Mouse (Mus musculus) embryonic facial prominence, embryonic 13.5 days (tissue): ENCODE data around the gene Grin2a. TPM values are rescaled to one million over a fixed set of nuclear protein-coding genes. Genes with fewer than 3 reads are reported as not detected.

Experiments used
- ATAC-seq: fragments of 200-750 bp; cut with Nextera tagmentation; 2 replicates; pipeline ENCODE4 v1.8.0; 2017; ENCODE audit warnings: low read depth; ENCODE audit not compliant: insufficient number of reproducible peaks, insufficient read depth, low FRiP score, low TSS enrichment
- H3K27ac ChIP-seq: fragments of 300-500 bp; sonication (generic); 2 replicates; pipeline ENCODE4 v1.5.1; 2015; ENCODE audit warnings: moderate library complexity, mild to moderate bottlenecking, inconsistent platforms
- H3K27me3 ChIP-seq: fragments of 300-500 bp; sonication (generic); 2 replicates; pipeline ENCODE4 v1.6.1; 2015; ENCODE audit warnings: mild to moderate bottlenecking, inconsistent platforms
- H3K36me3 ChIP-seq: fragments of 300-500 bp; sonication (generic); 2 replicates; pipeline ENCODE4 v1.6.1; 2015; ENCODE audit warnings: mild to moderate bottlenecking, inconsistent platforms
- H3K4me1 ChIP-seq: fragments of 300-500 bp; sonication (generic); 2 replicates; pipeline ENCODE4 v1.6.1; 2015; ENCODE audit warnings: inconsistent platforms
- H3K4me2 ChIP-seq: fragments of 300-500 bp; sonication (generic); 2 replicates; pipeline ENCODE4 v1.6.1; 2015; ENCODE audit warnings: moderate library complexity, mild to moderate bottlenecking, inconsistent platforms
- H3K4me3 ChIP-seq: fragments of 300-500 bp; sonication (generic); 2 replicates; pipeline ENCODE4 v1.5.1; 2015; ENCODE audit warnings: mild to moderate bottlenecking, inconsistent platforms
- H3K9ac ChIP-seq: fragments of 300-500 bp; sonication (generic); 2 replicates; pipeline ENCODE4 v1.6.1; 2015; ENCODE audit warnings: mild to moderate bottlenecking, inconsistent platforms
- H3K9me3 ChIP-seq: fragments of 300-500 bp; sonication (generic); 2 replicates; pipeline ENCODE4 v1.6.1; 2016; ENCODE audit warnings: inconsistent platforms
- WGBS: fragments of 180-500 bp; shearing (Covaris S2); methylation state at CpG from one replicate; pipeline ENCODE4 v1.1.7; 2015; ENCODE audit warnings: mixed read lengths; 5-methylcytosine and 5-hydroxymethylcytosine counted together
- polyA plus RNA-seq: library from polyadenylated mRNA; unstranded; fragments of >200 nt; fragmentation: Nextera tagmentation; extraction: Ambion mirVana; gene quantifications from 2 replicates; pipeline ENCODE4 v1.2.1, GENCODE M21; 2015

Grin2a gene
- polyA plus RNA-seq, 1 experiment from 2014 or later = 1.3 TPM

DNA sequence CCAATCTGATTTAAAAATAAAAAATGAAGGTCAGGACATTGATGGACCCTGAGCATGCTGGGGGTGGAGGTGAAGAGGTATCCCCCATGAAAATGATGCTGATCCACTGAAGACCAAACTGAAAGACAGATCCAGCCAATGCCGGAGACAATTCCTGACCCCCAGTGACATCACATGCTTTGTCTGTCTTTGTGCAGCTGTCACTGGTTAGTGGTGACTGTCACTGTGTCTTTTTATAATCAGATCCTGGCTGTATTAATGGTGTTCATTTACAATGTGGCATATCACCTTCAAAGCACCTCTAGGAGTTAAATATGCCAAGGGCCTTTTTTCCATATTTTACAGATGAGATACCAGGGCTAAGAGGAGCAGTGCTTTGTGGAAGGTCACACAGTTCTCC is 32.9 kb downstream of the Grin2a start:
- H3K27me3 ChIP-seq = no peaks in the 10 kb centered on the region
- no peaks in the 10 kb centered on the region for H3K4me1 ChIP-seq
- no peak for ATAC-seq
- H3K9me3 ChIP-seq = no peaks in the 10 kb centered on the region
- 86% methylated on average over 1 of the region's 1 CpGs for WGBS
- H3K4me2 ChIP-seq = no peak overlapping the region
- no peak overlapping the region for H3K27ac ChIP-seq
- no peaks in the 10 kb centered on the region for H3K36me3 ChIP-seq
- H3K4me3 ChIP-seq = no peak overlapping the region
- H3K9ac ChIP-seq = no peak overlapping the region

DNA sequence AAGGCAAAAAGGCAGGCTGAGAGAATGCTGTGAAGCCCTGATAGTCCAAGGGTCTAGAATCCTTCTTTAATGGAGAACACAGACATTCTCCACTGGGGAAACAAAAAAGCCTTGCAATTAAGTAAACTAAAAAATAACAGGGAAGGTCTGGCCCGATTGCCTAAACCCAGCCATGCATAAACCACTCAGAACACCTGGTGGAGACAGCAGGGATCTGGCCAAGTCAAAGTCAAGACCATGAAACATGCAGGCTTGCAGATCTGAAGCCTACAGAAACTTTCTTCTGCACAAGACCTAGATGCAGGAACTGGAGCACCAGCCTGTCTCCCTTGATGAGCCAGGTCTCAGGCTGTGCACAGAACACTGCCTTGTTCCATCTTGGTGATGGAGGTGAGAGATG is 36.0 kb downstream of the Grin2a start:
- H3K9me3 ChIP-seq = no peaks in the 10 kb centered on the region
- H3K9ac ChIP-seq = no peak overlapping the region
- no peak overlapping the region for H3K27ac ChIP-seq
- no peak overlapping the region for H3K4me2 ChIP-seq
- 55% methylated on average over 1 of the region's 1 CpGs for WGBS
- no peak overlapping the region for H3K4me3 ChIP-seq
- ATAC-seq = no peak
- H3K36me3 ChIP-seq = no peaks in the 10 kb centered on the region
- H3K4me1 ChIP-seq = no peaks in the 10 kb centered on the region
- H3K27me3 ChIP-seq = no peaks in the 10 kb centered on the region

DNA sequence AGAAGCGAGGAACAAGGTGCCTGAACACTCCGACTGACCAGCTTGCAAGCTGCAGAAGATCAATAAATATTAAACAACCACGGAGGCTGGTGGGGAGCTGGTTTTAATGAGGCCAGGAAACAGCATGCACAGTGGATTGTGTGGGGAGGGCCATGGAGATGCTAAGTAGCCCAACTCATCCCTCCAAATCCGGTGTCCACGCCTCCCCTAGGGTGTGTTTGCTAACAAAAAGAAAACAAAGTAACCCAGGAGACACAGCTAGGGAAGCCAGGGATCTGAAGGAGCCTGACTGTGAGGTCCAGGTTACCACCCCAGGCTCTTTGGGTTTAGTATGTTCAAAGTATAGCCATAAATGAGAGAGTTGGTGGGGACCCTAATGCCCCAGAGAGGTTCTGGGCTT is 41.1 kb downstream of the Grin2a start:
- H3K9ac ChIP-seq = no peak overlapping the region
- H3K4me1 ChIP-seq = no peaks in the 10 kb centered on the region
- no peak overlapping the region for H3K27ac ChIP-seq
- no peaks in the 10 kb centered on the region for H3K36me3 ChIP-seq
- H3K27me3 ChIP-seq = no peaks in the 10 kb centered on the region
- no peaks in the 10 kb centered on the region for H3K9me3 ChIP-seq
- H3K4me3 ChIP-seq = no peak overlapping the region
- no peak overlapping the region for H3K4me2 ChIP-seq
- 35% methylated on average over 5 of the region's 5 CpGs for WGBS
- no peak for ATAC-seq

DNA sequence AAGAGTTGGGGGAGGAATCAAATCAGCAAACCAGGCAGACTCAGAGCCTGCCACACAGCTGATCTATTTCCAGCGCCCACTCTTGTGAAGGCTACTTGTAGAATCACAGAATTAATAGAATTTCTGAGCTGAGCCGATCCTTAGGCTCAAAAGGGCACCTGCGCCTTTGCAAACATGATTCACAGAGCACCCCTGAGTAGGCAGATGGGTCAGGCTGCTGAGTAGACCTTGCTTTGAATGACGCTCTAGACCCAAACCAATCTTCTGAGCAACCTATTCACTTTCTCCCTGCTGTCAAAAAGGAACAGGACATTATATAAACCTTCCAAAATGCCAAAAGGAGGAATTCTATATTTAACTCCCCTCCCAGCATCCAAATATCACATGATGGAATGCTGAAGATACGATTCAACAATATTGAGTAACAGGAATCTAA is 41.9 kb downstream of the Grin2a start:
- Histone ChIP-seq H3K9me3 (no peaks in the 10 kb centered on the region), H3K4me1 (no peaks in the 10 kb centered on the region), H3K27ac (no peak overlapping the region), H3K9ac (no peak overlapping the region), H3K4me3 (no peak overlapping the region), H3K27me3 (no peaks in the 10 kb centered on the region), H3K36me3 (no peaks in the 10 kb centered on the region), H3K4me2 (no peak overlapping the region)
- no peak for ATAC-seq
- 80% methylated on average over 5 of the region's 5 CpGs for WGBS

DNA sequence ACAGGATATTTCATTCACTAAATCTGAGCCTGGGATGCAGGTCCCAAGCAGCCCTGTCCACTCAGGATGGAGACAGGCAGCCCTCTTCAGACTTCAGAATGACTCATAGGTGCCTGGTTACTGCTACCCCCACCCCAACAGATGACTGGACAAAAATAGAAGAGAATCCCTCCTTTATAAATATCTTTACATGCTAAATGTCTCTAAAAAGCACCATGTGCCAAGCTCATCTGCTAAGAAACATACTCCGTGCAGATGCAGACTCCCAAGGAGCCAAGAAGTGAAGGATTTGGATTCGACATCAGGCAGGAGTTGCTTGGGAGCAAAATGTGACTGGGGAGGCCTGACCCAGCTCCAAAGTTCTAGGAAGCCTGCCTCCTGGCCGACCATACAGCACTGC is 46.1 kb downstream of the Grin2a start:
- Histone ChIP-seq H3K9me3 (no peaks in the 10 kb centered on the region), H3K27ac (no peak overlapping the region), H3K4me3 (no peak overlapping the region), H3K36me3 (no peaks in the 10 kb centered on the region), H3K4me1 (no peaks in the 10 kb centered on the region), H3K4me2 (no peak overlapping the region), H3K9ac (no peak overlapping the region), H3K27me3 (no peaks in the 10 kb centered on the region)
- 74% methylated on average over 3 of the region's 3 CpGs for WGBS
- no peak for ATAC-seq

DNA sequence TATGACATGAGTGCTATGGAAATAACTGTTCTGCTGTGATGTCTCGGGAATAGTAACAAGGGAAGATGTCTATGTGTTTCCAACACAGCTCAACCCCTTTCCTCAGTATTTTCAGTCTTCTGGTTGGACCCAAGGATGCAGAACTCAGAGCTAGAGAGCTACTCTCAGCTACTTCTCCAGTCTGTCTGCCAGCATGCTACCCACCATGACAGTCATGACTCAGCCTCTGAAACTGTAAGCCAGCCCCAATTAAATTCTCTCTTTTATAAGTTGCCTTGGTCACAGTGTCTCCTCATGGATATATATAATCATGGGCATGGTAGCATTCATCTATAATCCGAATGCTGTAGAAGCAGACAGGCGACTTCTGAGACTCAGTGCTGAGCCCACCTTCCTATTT is 47.9 kb downstream of the Grin2a start:
- H3K27ac ChIP-seq = no peak overlapping the region
- no peak overlapping the region for H3K4me2 ChIP-seq
- H3K4me1 ChIP-seq = no peaks in the 10 kb centered on the region
- H3K9ac ChIP-seq = no peak overlapping the region
- H3K27me3 ChIP-seq = no peaks in the 10 kb centered on the region
- H3K9me3 ChIP-seq = no peaks in the 10 kb centered on the region
- no peak for ATAC-seq
- WGBS = 83% methylated on average over 3 of the region's 3 CpGs
- H3K4me3 ChIP-seq = no peak overlapping the region
- no peaks in the 10 kb centered on the region for H3K36me3 ChIP-seq

DNA sequence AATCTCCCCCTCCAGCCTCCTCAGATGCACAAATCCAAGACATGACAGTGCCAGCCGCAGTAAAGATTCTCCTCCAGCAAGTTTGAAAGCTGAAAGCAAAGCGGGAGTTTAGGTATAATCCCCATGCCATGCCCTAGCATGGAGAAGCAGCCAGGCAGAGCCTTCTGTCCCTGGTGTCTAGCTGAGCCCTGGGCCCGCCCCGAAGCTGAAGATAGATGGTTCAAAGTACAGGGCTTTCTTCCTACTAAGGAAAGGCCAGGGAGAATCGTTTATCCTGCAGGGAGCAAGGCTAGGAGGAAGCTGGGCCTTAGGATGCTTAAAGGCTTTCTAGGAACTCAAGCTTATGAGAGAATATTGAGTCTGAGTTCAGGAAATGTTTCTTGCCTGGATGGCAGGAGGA is 50.5 kb downstream of the Grin2a start:
- no peaks in the 10 kb centered on the region for H3K36me3 ChIP-seq
- no peak overlapping the region for H3K9ac ChIP-seq
- no peaks in the 10 kb centered on the region for H3K27me3 ChIP-seq
- no peaks in the 10 kb centered on the region for H3K9me3 ChIP-seq
- no peak overlapping the region for H3K4me3 ChIP-seq
- no peak overlapping the region for H3K4me2 ChIP-seq
- no peaks in the 10 kb centered on the region for H3K4me1 ChIP-seq
- ATAC-seq = no peak
- H3K27ac ChIP-seq = no peak overlapping the region
- WGBS = 69% methylated on average over 5 of the region's 5 CpGs

DNA sequence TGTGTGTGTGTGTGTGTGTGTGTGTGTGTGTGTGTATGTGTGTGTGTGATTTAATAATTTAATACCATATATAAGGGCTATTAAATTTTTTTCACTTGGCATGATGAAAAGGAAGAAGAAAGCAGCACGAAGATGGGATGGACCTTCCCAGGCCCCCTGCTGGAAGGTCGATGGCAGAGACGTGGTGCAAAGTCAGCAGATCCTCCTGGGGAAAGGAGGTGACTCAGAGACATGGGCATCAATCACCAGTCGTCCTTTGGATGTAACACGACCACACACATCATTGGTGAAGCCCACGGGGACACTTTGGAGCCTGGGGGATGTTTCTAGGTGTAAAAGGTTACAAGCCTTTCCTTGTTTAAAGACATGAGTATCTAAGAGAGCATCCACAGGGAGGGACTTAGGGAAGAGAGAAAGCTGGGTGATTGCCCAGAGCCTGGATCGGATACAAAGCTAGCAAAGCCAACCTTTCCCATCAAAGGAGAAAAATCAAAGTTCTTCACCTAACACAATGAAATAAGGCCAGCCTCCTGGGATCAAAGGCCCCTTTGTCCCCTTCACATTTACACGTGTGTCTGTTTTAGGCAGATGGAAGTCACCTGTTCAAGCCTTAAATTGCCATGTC is 53.9 kb downstream of the Grin2a start:
- Histone ChIP-seq H3K4me1 (no peaks in the 10 kb centered on the region), H3K36me3 (no peaks in the 10 kb centered on the region), H3K9ac (no peak overlapping the region), H3K4me3 (no peak overlapping the region), H3K4me2 (no peak overlapping the region), H3K9me3 (no peaks in the 10 kb centered on the region), H3K27ac (no peak overlapping the region), H3K27me3 (no peaks in the 10 kb centered on the region)
- 52% methylated on average over 8 of the region's 8 CpGs for WGBS
- no peak for ATAC-seq

DNA sequence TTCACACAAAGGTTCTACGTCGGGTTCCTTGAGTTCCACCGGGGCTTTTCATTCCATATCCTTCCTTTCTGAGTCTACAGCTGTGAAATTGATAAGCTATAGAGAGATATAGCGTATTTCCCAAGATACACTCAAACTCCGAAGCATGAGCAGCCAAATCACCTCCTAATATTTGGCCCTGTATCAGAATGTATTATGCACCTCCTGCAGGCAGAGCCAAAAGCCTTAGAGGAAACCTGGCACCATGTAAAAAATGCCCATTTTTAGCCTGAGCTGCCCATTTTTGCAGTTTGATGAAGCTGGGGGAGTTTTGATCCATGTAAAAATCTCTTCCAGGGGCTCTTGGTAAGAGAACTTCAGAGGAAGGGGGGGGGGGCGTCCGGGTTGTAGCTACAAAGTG is 54.6 kb downstream of the Grin2a start:
- no peaks in the 10 kb centered on the region for H3K4me1 ChIP-seq
- H3K4me2 ChIP-seq = no peak overlapping the region
- ATAC-seq = no peak
- H3K4me3 ChIP-seq = no peak overlapping the region
- no peak overlapping the region for H3K27ac ChIP-seq
- no peaks in the 10 kb centered on the region for H3K9me3 ChIP-seq
- H3K27me3 ChIP-seq = no peaks in the 10 kb centered on the region
- WGBS = 79% methylated on average over 7 of the region's 7 CpGs
- no peak overlapping the region for H3K9ac ChIP-seq
- no peaks in the 10 kb centered on the region for H3K36me3 ChIP-seq

DNA sequence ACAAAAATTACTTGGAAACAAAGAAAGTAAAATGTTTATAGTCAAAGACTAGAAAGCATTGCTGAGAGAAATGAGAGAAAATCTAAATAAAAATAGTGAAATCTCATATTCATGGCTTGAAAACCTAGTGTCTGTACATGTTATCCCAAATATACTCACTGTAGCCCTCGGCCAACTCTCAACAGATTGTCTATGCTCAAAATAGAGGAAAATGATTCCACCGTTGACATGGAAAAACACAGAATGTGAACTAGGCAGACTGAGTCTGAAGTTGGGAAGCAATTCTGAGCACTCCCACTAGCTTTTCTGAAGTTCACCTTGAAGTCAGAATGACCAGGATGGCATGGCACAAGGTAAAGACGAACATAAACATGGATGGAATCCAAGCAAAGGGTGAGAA is 84.7 kb downstream of the Grin2a start:
- Histone ChIP-seq H3K27ac (no peak overlapping the region), H3K4me1 (no peaks in the 10 kb centered on the region), H3K36me3 (no peaks in the 10 kb centered on the region), H3K4me3 (no peak overlapping the region), H3K9ac (no peak overlapping the region), H3K4me2 (no peak overlapping the region), H3K27me3 (no peaks in the 10 kb centered on the region), H3K9me3 (no peaks in the 10 kb centered on the region)
- WGBS = 83% methylated on average over 3 of the region's 3 CpGs
- no peak for ATAC-seq

DNA sequence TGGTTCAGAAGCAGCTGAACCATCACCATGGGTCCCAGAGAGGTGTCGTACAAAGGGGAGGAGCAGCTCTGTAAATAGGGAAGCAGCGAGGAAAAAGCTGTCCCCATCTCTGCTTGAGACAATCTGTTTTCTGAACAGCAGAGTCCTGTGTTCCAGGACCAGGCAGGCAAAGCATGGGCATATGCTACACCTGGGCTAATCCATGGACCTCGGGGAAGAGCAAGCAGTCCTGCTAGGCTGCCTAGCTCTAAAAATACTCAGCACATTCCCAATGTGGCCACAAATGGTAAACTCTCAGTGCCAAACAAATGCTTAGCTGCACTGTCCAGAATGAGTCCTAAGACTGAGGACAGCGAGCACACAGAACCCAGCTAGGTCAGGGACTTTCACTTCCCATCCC is 86.1 kb downstream of the Grin2a start:
- Histone ChIP-seq H3K9me3 (no peaks in the 10 kb centered on the region), H3K4me2 (no peak overlapping the region), H3K4me1 (no peaks in the 10 kb centered on the region), H3K36me3 (no peaks in the 10 kb centered on the region), H3K27me3 (no peaks in the 10 kb centered on the region), H3K9ac (no peak overlapping the region), H3K4me3 (no peak overlapping the region), H3K27ac (no peak overlapping the region)
- ATAC-seq = no peak
- WGBS = 74% methylated on average over 4 of the region's 4 CpGs

DNA sequence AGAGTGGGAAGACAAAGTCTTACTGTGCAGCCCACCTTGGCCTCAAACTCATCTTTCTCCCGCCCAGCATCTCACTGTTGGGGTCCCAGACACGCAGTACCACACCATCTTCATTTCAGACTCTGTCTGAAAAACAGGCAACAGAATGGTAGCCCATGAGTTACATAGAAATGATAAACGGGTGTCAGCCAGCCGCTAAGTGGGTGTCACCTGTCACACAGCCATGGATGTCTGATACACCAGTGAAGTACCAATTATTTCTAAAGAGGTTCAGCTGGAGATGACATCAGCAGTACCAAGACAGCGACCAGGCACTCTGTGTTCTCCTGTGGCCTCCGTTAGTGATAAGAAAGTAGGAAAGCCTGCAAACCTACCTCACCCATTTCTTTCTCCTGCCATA is 90.9 kb downstream of the Grin2a start:
- Histone ChIP-seq H3K36me3 (no peaks in the 10 kb centered on the region), H3K9ac (no peak overlapping the region), H3K4me3 (no peak overlapping the region), H3K4me2 (no peak overlapping the region), H3K4me1 (no peaks in the 10 kb centered on the region), H3K9me3 (no peaks in the 10 kb centered on the region), H3K27ac (no peak overlapping the region), H3K27me3 (no peaks in the 10 kb centered on the region)
- no peak for ATAC-seq
- WGBS = 84% methylated on average over 6 of the region's 6 CpGs
